Mouse (Mus musculus) ES-Bruce4 (cell line): ENCODE results near the gene C1qb. TPM values are rescaled to one million over a fixed set of nuclear protein-coding genes. Genes with fewer than 3 reads are reported as not detected.

Experiments used
- H3K27ac ChIP-seq: 2 replicates; pipeline ENCODE4 v1.5.1; 2012; ENCODE audit warnings: low read length, inconsistent platforms; ENCODE audit not compliant: insufficient read depth
- H3K27me3 ChIP-seq: 2 replicates; pipeline ENCODE4 v1.6.1; 2012; ENCODE audit warnings: mild to moderate bottlenecking, low read length, inconsistent platforms; ENCODE audit not compliant: control insufficient read depth, poor library complexity, insufficient read depth, severe bottlenecking
- H3K36me3 ChIP-seq: 2 replicates; pipeline ENCODE4 v1.6.1; 2012; ENCODE audit warnings: inconsistent platforms, mild to moderate bottlenecking, low read length, moderate library complexity; ENCODE audit not compliant: control insufficient read depth, poor library complexity, insufficient read depth, severe bottlenecking
- H3K4me1 ChIP-seq: one replicate; pipeline ENCODE4 v1.8.1; 2011; ENCODE audit warnings: low read length; ENCODE audit not compliant: control insufficient read depth, insufficient read depth
- H3K4me3 ChIP-seq: 2 replicates; pipeline ENCODE4 v1.5.1; 2011; ENCODE audit warnings: low read depth, mild to moderate bottlenecking, low read length
- H3K9ac ChIP-seq: 2 replicates; pipeline ENCODE4 v1.6.1; 2012; ENCODE audit warnings: low read depth, mild to moderate bottlenecking, inconsistent platforms; ENCODE audit not compliant: poor library complexity, severe bottlenecking
- H3K9me3 ChIP-seq: replicated peaks from 2 replicates; pipeline ENCODE4 v1.6.1; 2012; ENCODE audit warnings: mild to moderate bottlenecking, low read length, inconsistent platforms; ENCODE audit not compliant: control insufficient read depth, poor library complexity, insufficient read depth, severe bottlenecking
- CTCF ChIP-seq: IDR thresholded peaks from one replicate; pipeline ENCODE4 v1.8.1; 2011; ENCODE audit warnings: low read depth, low read length
- EP300 ChIP-seq: IDR thresholded peaks from 2 replicates; pipeline ENCODE4 v1.6.1; 2011; ENCODE audit warnings: low read depth, low read length; ENCODE audit not compliant: insufficient read depth
- POLR2A ChIP-seq: IDR thresholded peaks from one replicate; pipeline ENCODE4 v1.8.1; 2011; ENCODE audit warnings: low read length; ENCODE audit not compliant: insufficient read depth
- polyA plus RNA-seq: library from polyadenylated mRNA; stranded (reverse); fragments of >200 nt; gene quantifications from 2 replicates; pipeline ENCODE4 v1.2.4, GENCODE M21; 2011; ENCODE audit warnings: low read depth; ENCODE audit not compliant: missing spikeins, insufficient read depth, insufficient read length

The C1qb gene
- polyA plus RNA-seq, 1 experiment, result not detected

DNA sequence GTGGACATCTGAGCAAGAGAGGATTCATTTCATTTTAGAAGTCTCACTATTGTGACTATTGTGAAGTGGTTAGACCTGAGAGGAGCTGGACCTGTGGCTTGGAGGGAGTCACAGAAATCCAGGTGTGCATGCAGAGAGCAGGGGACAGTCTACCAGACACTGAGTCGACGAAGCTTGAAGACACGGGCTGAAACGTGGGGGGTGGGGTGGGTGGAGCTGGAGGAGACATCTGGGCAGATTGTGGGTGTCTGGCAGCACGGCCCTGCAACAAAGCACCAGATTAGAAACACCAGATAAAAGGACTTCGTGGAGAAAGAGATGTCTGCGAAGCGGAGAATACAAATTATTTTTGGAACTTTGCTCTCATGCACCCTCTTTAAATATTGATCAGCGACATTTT is 22.5 kb downstream of the C1qb start:
- TF ChIP-seq CTCF (no peak), POLR2A (no peak), EP300 (no peak)
- Histone ChIP-seq H3K9ac (no peak overlapping the region), H3K27ac (no peak overlapping the region), H3K27me3 (no peaks in the 10 kb centered on the region), H3K4me1 (no peaks in the 10 kb centered on the region), H3K36me3 (no peaks in the 10 kb centered on the region), H3K4me3 (no peak overlapping the region), H3K9me3 (no peaks in the 10 kb centered on the region)

DNA sequence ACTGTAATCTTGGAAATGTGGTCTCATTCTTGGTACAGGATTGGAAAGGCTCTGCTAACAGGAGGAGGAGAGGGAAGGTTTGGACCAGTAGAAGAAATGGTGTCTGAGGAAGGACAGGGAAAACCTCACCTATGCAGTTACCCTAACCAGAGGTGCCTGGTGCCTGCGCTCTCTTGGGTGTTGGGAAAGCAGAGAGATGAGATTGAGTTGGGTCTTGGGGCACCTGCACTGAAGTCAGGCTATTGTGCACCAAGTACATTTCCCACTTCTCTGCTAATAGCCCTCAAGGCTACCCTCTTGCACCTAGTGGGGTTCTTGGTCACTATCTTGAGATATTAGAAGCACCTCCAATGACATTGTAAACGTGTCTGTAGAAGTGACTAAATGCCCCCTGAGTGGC is 23.6 kb downstream of the C1qb start:
- Histone ChIP-seq H3K4me3 (no peak overlapping the region), H3K27ac (no peak overlapping the region), H3K27me3 (no peaks in the 10 kb centered on the region), H3K9me3 (no peaks in the 10 kb centered on the region), H3K36me3 (no peaks in the 10 kb centered on the region), H3K4me1 (no peaks in the 10 kb centered on the region), H3K9ac (no peak overlapping the region)
- TF ChIP-seq POLR2A (no peak), CTCF (no peak), EP300 (no peak)

DNA sequence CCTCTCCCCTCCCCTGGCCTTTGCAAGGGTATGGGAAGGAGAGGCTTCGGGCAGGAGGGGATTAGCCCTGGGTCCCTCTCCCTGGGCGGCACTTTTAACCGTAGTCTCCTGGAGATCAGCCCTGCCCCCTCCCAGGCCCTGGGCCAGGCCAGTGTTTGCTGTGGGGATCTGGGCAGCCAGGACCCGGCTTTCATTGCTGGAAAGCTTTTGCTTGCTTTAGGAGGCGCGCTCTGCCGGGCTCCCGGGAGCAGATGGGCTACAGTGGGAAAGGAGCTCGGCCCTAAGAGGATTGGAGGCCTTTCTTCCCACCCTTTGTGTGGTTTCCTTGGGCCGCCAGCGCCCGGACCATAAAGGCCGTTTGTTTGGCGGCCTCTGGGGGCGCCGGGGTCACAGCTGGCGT is 24.2 kb downstream of the C1qb start:
- peak overlapping the region; percentile 33; the same call in 1 of the 2 replicates for H3K9ac ChIP-seq
- no peaks in the 10 kb centered on the region for H3K9me3 ChIP-seq
- H3K36me3 ChIP-seq, result no peaks in the 10 kb centered on the region
- H3K4me3 ChIP-seq, result peak overlapping the region; percentile 6; the same call in 1 of the 2 replicates
- H3K4me1 ChIP-seq, result no peaks in the 10 kb centered on the region
- no peaks in the 10 kb centered on the region for H3K27me3 ChIP-seq
- TF ChIP-seq EP300 (no peak), POLR2A (no peak), CTCF (no peak)
- no peak overlapping the region for H3K27ac ChIP-seq

DNA sequence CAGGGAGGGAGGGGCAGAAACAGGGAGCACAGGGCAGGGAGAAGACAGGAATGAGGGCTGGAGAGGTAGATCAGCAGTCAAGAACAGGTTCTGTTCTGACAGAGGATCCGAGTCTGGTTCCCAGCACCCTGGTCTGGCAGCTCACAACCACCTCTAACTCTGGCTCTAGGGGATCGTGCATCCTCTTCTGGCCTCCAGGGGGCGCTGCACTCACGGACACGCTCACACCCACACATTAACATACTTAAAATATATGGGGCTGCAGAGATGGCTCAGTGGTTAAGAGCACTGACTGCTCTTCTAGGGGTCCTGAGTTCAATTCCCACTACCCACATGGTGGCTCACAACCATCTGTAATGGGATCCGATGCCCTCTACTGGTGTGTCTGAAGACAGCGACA is 26.0 kb downstream of the C1qb start:
- no peaks in the 10 kb centered on the region for H3K4me1 ChIP-seq
- no peaks in the 10 kb centered on the region for H3K36me3 ChIP-seq
- no peak overlapping the region for H3K27ac ChIP-seq
- H3K27me3 ChIP-seq, result no peaks in the 10 kb centered on the region
- H3K4me3 ChIP-seq, result no peak overlapping the region
- TF ChIP-seq CTCF (peak; percentile 63), POLR2A (no peak), EP300 (no peak)
- H3K9ac ChIP-seq, result no peak overlapping the region
- H3K9me3 ChIP-seq, result no peaks in the 10 kb centered on the region

DNA sequence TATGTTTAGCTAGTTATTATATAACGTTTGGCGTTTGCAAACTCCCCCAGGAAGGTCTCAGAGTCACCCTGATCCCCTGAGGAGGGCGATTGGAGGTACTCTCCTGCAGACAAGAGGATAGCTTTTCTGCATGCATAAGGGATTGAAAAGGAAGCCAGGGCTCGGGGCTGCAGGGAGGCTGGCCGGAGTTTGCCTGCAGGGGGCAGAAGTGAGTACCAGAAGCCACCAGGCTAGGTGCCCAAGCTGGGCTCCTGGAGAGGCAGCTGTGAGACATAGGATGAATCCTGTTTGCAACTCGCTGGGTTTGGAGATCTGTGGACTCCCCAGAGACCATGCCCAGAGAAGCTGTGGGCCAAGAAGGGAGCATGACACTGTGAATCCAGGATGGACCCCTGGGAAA is 30.9 kb downstream of the C1qb start:
- no peak overlapping the region for H3K4me3 ChIP-seq
- no peak overlapping the region for H3K27ac ChIP-seq
- no peak overlapping the region for H3K9ac ChIP-seq
- no peaks in the 10 kb centered on the region for H3K36me3 ChIP-seq
- H3K4me1 ChIP-seq, result no peaks in the 10 kb centered on the region
- no peaks in the 10 kb centered on the region for H3K27me3 ChIP-seq
- TF ChIP-seq POLR2A (no peak), CTCF (peak; percentile 78)
- H3K9me3 ChIP-seq, result no peaks in the 10 kb centered on the region

DNA sequence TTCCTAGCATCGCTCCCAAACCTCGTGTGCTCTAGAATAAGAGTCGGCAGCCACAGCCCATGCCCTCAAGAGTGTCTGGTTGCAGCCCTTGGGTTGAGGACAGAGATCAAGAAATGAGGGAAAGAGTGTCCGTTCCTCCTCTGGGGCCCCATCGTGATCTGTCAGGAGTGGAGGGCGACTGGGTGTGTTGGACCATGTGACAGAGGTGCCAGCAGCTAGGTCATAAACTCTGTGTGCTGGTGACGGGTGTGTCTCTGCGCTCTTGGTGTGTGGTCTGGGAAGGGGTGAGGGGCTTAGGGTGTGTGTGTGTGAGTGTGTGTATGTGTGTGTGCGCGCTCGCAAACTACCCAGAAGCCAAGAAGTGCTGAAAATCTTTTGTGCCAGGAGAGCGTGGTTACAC is 33.0 kb downstream of the C1qb start:
- TF ChIP-seq CTCF (no peak), POLR2A (no peak), EP300 (no peak)
- no peaks in the 10 kb centered on the region for H3K4me1 ChIP-seq
- H3K27me3 ChIP-seq, result no peaks in the 10 kb centered on the region
- H3K9ac ChIP-seq, result no peak overlapping the region
- no peaks in the 10 kb centered on the region for H3K36me3 ChIP-seq
- no peak overlapping the region for H3K4me3 ChIP-seq
- no peaks in the 10 kb centered on the region for H3K9me3 ChIP-seq
- no peak overlapping the region for H3K27ac ChIP-seq
